Mouse (Mus musculus): Measurements from ENCODE around the gene Il4ra. TPM values are rescaled to one million over a fixed set of nuclear protein-coding genes. Genes with fewer than 3 reads are reported as not detected.

Il4ra gene
- polyA plus RNA-seq (2012; rRNA removed): 4.3 and 7.6 TPM in 2 replicates

DNA sequence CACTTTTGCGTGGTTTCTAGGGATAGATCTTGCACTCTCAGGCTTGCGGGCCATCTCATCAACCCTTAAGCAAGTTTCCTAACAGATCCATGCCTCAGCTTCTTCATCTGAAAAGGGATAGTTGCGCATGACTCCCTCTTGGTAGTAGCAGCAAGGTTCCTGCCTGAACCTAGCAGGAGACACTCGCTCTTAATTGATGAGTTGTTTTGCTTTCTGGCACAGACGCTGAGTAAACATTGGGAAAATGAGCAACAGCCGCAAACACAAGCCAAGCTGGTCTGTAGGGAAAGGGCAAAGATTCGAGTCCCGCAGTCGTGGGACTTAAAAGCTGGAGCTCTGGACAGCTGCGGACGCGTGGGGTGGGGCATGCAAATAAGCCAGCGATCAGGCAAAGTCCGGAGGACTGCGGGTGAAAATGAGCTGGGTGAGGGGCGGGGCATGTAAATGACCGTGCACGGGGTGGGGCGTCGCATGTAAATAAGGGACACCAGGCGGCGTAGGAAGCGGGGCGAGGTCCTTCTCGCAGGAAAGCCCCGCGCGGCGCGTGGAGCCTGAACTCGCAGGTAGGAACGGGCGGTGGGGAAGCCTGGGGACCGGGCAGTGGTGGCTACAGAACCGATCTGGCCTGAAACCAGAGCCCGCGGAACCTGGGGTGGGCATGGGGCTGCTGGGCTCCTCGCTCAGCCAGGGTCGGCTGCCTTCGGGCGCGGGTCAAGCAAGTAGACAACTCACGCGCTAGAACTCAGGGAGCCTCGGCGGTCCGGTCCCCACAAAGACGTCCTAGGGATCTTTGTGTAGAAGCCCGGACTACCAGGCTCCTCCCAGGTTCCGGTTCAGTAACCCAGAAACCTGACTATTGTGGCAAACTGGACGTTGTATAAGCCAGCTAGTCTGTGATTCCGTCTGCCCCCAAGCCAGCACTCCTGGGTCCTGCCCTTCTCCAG is at the start of gene Il4ra:
TSS of gene Il4ra (plus strand) at position 355 of the 944 bp plus-strand sequence.

GRCm38 (mm10) chr7:125603185-125603631 is 51.3 kb downstream of the Il4ra start, which contains the start of gene Il21r:
TSS of gene Il21r (plus strand) at chr7:125603429.

Other genes with a start within 250 kb of the Il4ra start
- 6.7 and 7.9 TPM in 2 replicates for gene Kdm8, start 107.4 kb upstream of the Il4ra start, polyA plus RNA-seq (2012; rRNA removed)
- gene Nsmce1, start 60.5 kb upstream of the Il4ra start, polyA plus RNA-seq (2012; rRNA removed): 74.5 and 78.1 TPM in 2 replicates
- 0.64 and 0.80 TPM in 2 replicates for gene Il21r, start 51.3 kb downstream of the Il4ra start, polyA plus RNA-seq (2012; rRNA removed)
- gene Gtf3c1, start 155.7 kb downstream of the Il4ra start, polyA plus RNA-seq (2012; rRNA removed): 49.3 and 51.4 TPM in 2 replicates
- 18.3 and 18.9 TPM in 2 replicates for gene D430042O09Rik, start 155.8 kb downstream of the Il4ra start, polyA plus RNA-seq (2012; rRNA removed)

Measured in central nervous system, embryonic 14 days (tissue).